Mouse (Mus musculus): Measurements from ENCODE around the gene Pamr1. TPM values are rescaled to one million over a fixed set of nuclear protein-coding genes. Genes with fewer than 3 reads are reported as not detected.

Gene Pamr1
- total and polyA plus RNA-seq, 3 experiments, result not detected

- Histone ChIP-seq H3K9me3 (replicated peaks; ENCODE audit: insufficient read depth, low read length) (no peaks in the 10 kb centered on the region), H3K36me3 (ENCODE audit: control insufficient read depth in 1 of 2, insufficient read depth in 2 of 2, low read length in 2 of 2) (no peaks in the 10 kb centered on the region), H3K27ac (ENCODE audit: control insufficient read depth, low read depth, low read length) (no peak overlapping the region), H3K4me3 (ENCODE audit: control insufficient read depth in 1 of 2, insufficient read depth in 1 of 2, low read depth in 2 of 2, low read length in 2 of 2) (no peak overlapping the region), H3K4me1 (ENCODE audit: control insufficient read depth in 1 of 2, insufficient read depth in 2 of 2, low read length in 2 of 2) (no peaks in the 10 kb centered on the region), H3K27me3 (ENCODE audit: control insufficient read depth in 1 of 2, insufficient read depth in 2 of 2, low read length in 2 of 2) (peaks cover 9% of the 10 kb centered on the region in 2 experiments), H3K9ac (ENCODE audit: control insufficient read depth, low read depth, low read length, poor library complexity, severe bottlenecking) (no peak overlapping the region), H3K79me2 (ENCODE audit: control insufficient read depth, insufficient read depth, low read length, poor library complexity) (no peaks in the 10 kb centered on the region)
- no peak for DNase-seq (ENCODE audit: low read depth, low spot score)
- no peak for TF ChIP-seq USF2 (IDR thresholded peaks at IDR 0.05; ENCODE audit: borderline replicate concordance in 1 of 2, insufficient read depth in 1 of 2, low read depth in 1 of 2, low read length in 2 of 2)
- TF ChIP-seq RAD21 (IDR thresholded peaks at IDR 0.05; ENCODE audit: low read depth, low read length), result no peak
- no peak for TF ChIP-seq ETS1 (IDR thresholded peaks at IDR 0.05; ENCODE audit: low read depth, low read length)
- no peak for TF ChIP-seq POLR2AphosphoS5 (IDR thresholded peaks at IDR 0.05; ENCODE audit: borderline replicate concordance, low read depth, low read length)
- no peak for TF ChIP-seq NELFE (IDR thresholded peaks at IDR 0.05; ENCODE audit: low read depth, low read length)
- TF ChIP-seq MAX (IDR thresholded peaks at IDR 0.05; ENCODE audit: low read length), result no peak
- no peak for TF ChIP-seq USF1 (IDR thresholded peaks at IDR 0.05; ENCODE audit: low read depth, low read length)
- TF ChIP-seq ZC3H11A (IDR thresholded peaks at IDR 0.05; ENCODE audit: low read depth, low read length), result no peak
- no peak for TF ChIP-seq POLR2A (IDR thresholded peaks at IDR 0.05; ENCODE audit: control insufficient read depth in 1 of 2, insufficient read depth in 1 of 2, low read depth in 1 of 2, low read length in 2 of 2, poor library complexity in 1 of 2)
- no peak for TF ChIP-seq CTCF (IDR thresholded peaks at IDR 0.05 in 2 of 3, conservative IDR thresholded peaks at IDR 0.05 in 1 of 3; ENCODE audit: control insufficient read depth in 1 of 3, insufficient read depth in 1 of 3, low read depth in 2 of 3, low read length in 3 of 3, poor library complexity in 1 of 3, severe bottlenecking in 1 of 3)
- no peak for TF ChIP-seq MXI1 (IDR thresholded peaks at IDR 0.05; ENCODE audit: low read depth, low read length)
- no peak for TF ChIP-seq NRF1 (IDR thresholded peaks at IDR 0.05; ENCODE audit: insufficient read depth, low read depth, low read length, poor library complexity, severe bottlenecking)
- TF ChIP-seq CHD1 (IDR thresholded peaks at IDR 0.05; ENCODE audit: low read depth, low read length), result no peak
- no peak for TF ChIP-seq RCOR1 (IDR thresholded peaks at IDR 0.05; ENCODE audit: low read depth, low read length)
- TF ChIP-seq POLR2AphosphoS2 (IDR thresholded peaks at IDR 0.05; ENCODE audit: low read length), result no peak
- TF ChIP-seq MAFK (IDR thresholded peaks at IDR 0.05; ENCODE audit: borderline replicate concordance, low read depth, low read length), result no peak
- TF ChIP-seq MYC (IDR thresholded peaks at IDR 0.05; ENCODE audit: low read depth, low read length), result no peak
- no peak for TF ChIP-seq MYB (IDR thresholded peaks at IDR 0.05; ENCODE audit: low read depth, low read length)
- no peak for TF ChIP-seq ELF1 (IDR thresholded peaks at IDR 0.05; ENCODE audit: low read depth, low read length)
- TF ChIP-seq TCF12 (IDR thresholded peaks at IDR 0.05; ENCODE audit: low read depth, low read length), result no peak
Measured at GRCm38 (mm10) chr2:102540438-102541230, 9.2 kb upstream of the Pamr1 start.

Data from MEL (cell line).